Mouse (Mus musculus): Measurements from ENCODE around the gene 4930442H23Rik. TPM values are rescaled to one million over a fixed set of nuclear protein-coding genes. Genes with fewer than 3 reads are reported as not detected.
A peak's percentile ranks its signal among the peaks of the same experiment; 100 is the strongest.

The 4930442H23Rik gene
- polyA plus RNA-seq, 1 experiment from 2014 or later: not detected

DNA sequence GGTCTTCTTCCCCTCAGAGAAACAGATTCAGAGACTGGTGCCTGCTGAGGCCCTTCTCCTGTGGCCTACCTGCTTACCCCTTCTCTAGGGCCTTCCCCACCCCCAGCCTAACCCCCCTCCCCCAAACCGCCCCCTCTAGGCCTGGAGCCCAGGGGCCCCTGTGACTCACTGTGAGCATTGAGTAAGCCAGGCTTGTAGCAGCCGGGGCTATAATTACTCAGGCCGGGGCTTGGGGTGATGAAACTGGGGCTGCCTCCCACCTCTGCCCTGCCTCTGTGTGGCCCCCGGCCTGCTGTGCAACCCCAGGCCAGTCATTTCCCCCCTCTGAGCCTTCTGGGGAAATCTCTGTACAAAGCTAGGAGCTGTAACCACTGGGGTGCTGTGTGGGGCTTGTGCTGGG lies 37.4 kb downstream of the 4930442H23Rik start:
- Histone ChIP-seq H3K36me3 (ENCODE audit: control insufficient read depth, insufficient read depth, low read length) (peaks cover 69% of the 10 kb centered on the region), H3K9ac (replicated peaks; ENCODE audit: low read length) (no peak overlapping the region), H3K27ac (replicated peaks; ENCODE audit: low read depth, low read length) (no peak overlapping the region), H3K4me2 (ENCODE audit: low read length) (no peak overlapping the region), H3K4me3 (replicated peaks; ENCODE audit: low read depth, low read length) (no peak overlapping the region), H3K27me3 (ENCODE audit: control insufficient read depth, insufficient read depth, low read length) (no peaks in the 10 kb centered on the region), H3K9me3 (ENCODE audit: control insufficient read depth, low read length) (no peaks in the 10 kb centered on the region), H3K4me1 (ENCODE audit: control insufficient read depth, insufficient read depth, low read length) (0 out of 2 replicates have a peak, but pooled peaks cover under 1% of the 10 kb centered on the region)
- DNase-seq: no peak
- ATAC-seq (ENCODE audit: low FRiP score, low TSS enrichment): no peak
- WGBS: 96% methylated on average over 4 of the region's 4 CpGs

DNA sequence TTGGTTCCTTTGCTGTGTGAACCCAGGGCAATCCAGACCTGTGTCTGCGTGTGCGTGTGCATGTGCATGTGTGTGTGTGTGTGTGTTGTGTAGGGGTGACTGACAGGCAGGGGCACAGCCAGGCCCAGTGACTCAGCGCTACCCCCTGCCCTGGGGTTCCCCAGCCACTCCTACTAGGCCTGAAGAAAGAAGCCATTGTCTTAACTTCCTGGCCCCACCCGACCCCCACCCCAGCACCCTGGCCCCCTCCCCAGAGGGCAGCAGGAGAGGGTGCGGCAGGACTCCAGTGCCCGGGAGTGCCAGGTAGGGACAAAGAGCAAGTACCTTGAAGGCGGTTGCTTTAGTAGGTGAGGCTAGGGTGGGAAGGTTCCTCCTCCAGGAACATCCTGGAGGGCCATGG lies 37.9 kb downstream of the 4930442H23Rik start:
- Histone ChIP-seq H3K27me3 (ENCODE audit: control insufficient read depth, insufficient read depth, low read length) (no peaks in the 10 kb centered on the region), H3K9ac (replicated peaks; ENCODE audit: low read length) (no peak overlapping the region), H3K36me3 (ENCODE audit: control insufficient read depth, insufficient read depth, low read length) (peaks cover 68% of the 10 kb centered on the region), H3K9me3 (ENCODE audit: control insufficient read depth, low read length) (no peaks in the 10 kb centered on the region), H3K4me2 (ENCODE audit: low read length) (no peak overlapping the region), H3K4me1 (ENCODE audit: control insufficient read depth, insufficient read depth, low read length) (peaks cover 3% of the 10 kb centered on the region; the same call in 1 of the 2 replicates), H3K4me3 (replicated peaks; ENCODE audit: low read depth, low read length) (no peak overlapping the region), H3K27ac (replicated peaks; ENCODE audit: low read depth, low read length) (no peak overlapping the region)
- no peak for DNase-seq
- WGBS: 90% methylated on average over 7 of the region's 7 CpGs
- ATAC-seq (ENCODE audit: low FRiP score, low TSS enrichment): no peak

DNA sequence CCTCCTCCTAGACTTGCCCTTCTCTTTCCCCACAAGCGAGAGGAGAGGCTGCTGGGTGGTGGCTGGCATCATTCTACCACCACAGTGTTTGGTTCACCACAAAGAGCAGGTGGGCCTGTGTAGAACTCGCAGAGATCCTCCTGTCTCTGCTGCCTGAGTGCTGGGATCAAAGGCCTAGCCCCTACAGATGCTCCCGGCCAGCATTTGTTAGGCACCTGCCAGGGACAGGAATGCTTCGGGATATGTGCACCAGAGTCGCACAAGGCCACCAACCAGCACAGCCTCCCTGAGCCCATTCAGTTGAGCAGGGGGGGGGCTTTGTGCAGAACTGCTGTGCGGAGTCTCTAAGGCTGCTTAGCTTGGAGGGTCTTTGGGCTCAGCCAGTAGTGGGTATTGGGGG lies 38.3 kb downstream of the 4930442H23Rik start:
- peaks cover 8% of the 10 kb centered on the region; the same call in 1 of the 2 replicates for H3K4me1 ChIP-seq (ENCODE audit: control insufficient read depth, insufficient read depth, low read length)
- DNase-seq (no peak), ATAC-seq (ENCODE audit: low FRiP score, low TSS enrichment) (no peak)
- no peak overlapping the region for H3K27ac ChIP-seq (replicated peaks; ENCODE audit: low read depth, low read length)
- no peaks in the 10 kb centered on the region for H3K9me3 ChIP-seq (ENCODE audit: control insufficient read depth, low read length)
- H3K36me3 ChIP-seq (ENCODE audit: control insufficient read depth, insufficient read depth, low read length): peaks cover 65% of the 10 kb centered on the region
- WGBS: 95% methylated on average over 6 of the region's 6 CpGs
- no peak overlapping the region for H3K9ac ChIP-seq (replicated peaks; ENCODE audit: low read length)
- H3K27me3 ChIP-seq (ENCODE audit: control insufficient read depth, insufficient read depth, low read length): no peaks in the 10 kb centered on the region
- no peak overlapping the region for H3K4me2 ChIP-seq (ENCODE audit: low read length)
- H3K4me3 ChIP-seq (replicated peaks; ENCODE audit: low read depth, low read length): no peak overlapping the region

DNA sequence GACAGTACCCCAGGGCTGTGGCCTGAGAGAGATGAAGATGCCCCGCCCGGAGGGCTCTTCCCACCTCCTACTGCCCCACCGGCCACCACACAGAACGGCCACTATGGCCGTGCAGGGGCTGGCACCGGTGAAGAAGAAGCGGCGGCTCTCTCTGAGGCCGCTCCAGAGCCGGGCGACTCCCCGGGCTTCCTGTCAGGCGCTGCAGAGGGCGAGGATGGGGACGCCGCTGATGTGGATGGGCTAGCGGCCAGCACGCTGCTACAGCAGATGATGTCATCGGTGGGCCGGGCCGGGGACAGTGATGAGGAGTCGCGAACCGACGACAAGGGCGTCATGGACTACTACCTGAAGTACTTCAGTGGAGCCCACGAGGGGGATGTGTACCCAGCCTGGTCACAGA lies 39.0 kb downstream of the 4930442H23Rik start:
- H3K36me3 ChIP-seq (ENCODE audit: control insufficient read depth, insufficient read depth, low read length): peaks cover 59% of the 10 kb centered on the region
- H3K27me3 ChIP-seq (ENCODE audit: control insufficient read depth, insufficient read depth, low read length): no peaks in the 10 kb centered on the region
- H3K4me1 ChIP-seq (ENCODE audit: control insufficient read depth, insufficient read depth, low read length): peaks cover 12% of the 10 kb centered on the region
- H3K9ac ChIP-seq (replicated peaks; ENCODE audit: low read length): no peak overlapping the region
- H3K27ac ChIP-seq (replicated peaks; ENCODE audit: low read depth, low read length): no peak overlapping the region
- H3K4me2 ChIP-seq (ENCODE audit: low read length): no peak overlapping the region
- H3K4me3 ChIP-seq (replicated peaks; ENCODE audit: low read depth, low read length): no peak overlapping the region
- WGBS: 98% methylated on average over 27 of the region's 27 CpGs
- DNase-seq (no peak), ATAC-seq (ENCODE audit: low FRiP score, low TSS enrichment) (no peak)
- H3K9me3 ChIP-seq (ENCODE audit: control insufficient read depth, low read length): no peaks in the 10 kb centered on the region

DNA sequence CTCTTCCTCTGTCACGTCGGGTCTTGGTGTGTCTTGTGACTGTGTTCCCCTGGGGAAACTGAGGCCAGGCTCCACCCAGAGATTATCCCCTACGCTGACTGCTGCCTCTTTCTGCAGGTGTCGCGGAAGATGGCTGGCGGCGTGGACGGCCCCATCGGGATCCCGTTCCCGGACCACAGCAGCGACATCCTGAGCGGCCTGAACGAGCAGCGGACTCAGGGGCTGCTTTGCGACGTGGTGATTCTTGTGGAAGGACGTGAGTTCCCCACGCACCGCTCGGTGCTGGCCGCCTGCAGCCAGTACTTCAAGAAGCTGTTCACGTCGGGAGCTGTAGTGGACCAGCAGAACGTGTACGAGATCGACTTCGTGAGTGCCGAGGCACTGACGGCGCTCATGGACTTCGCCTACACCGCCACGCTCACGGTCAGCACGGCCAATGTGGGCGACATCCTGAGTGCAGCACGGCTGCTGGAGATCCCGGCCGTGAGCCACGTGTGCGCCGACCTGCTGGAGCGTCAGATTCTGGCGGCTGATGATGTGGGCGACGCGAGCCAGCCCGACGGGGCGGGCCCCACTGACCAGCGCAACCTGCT lies 39.7 kb downstream of the 4930442H23Rik start:
- no peak for DNase-seq
- Histone ChIP-seq H3K4me1 (ENCODE audit: control insufficient read depth, insufficient read depth, low read length) (peaks cover 18% of the 10 kb centered on the region), H3K36me3 (ENCODE audit: control insufficient read depth, insufficient read depth, low read length) (peaks cover 54% of the 10 kb centered on the region), H3K9me3 (ENCODE audit: control insufficient read depth, low read length) (no peaks in the 10 kb centered on the region), H3K9ac (replicated peaks; ENCODE audit: low read length) (no peak overlapping the region), H3K27ac (replicated peaks; ENCODE audit: low read depth, low read length) (no peak overlapping the region), H3K4me2 (ENCODE audit: low read length) (no peak overlapping the region), H3K4me3 (replicated peaks; ENCODE audit: low read depth, low read length) (no peak overlapping the region), H3K27me3 (ENCODE audit: control insufficient read depth, insufficient read depth, low read length) (no peaks in the 10 kb centered on the region)
- ATAC-seq (ENCODE audit: low FRiP score, low TSS enrichment): no peak
- 96% methylated on average over 52 of the region's 52 CpGs for WGBS

DNA sequence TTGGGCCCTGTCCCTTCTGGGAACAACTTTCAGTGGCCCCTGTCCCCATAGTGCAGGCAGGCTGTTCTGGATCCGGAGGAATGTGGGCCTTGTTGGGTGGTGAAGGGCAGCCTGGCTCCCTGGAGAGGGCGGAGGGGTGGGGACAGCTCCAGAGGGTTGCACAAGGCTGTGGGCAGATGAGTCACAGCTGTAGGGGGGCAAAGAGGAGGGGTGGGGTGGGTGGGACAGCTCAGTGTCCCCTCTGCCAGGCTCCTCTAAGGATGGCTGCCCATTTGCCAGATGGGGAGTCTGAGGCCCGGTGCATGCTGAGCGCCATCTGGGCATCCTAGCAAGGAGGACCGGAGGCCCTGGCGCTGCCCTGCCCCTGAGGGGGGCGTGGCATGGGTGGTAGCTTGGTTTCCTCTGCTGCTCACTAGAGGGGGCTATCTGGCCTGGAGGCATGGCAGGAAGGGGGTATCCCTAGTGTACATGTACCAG lies 40.5 kb downstream of the 4930442H23Rik start:
- no peak overlapping the region for H3K9ac ChIP-seq (replicated peaks; ENCODE audit: low read length)
- peaks cover 25% of the 10 kb centered on the region for H3K4me1 ChIP-seq (ENCODE audit: control insufficient read depth, insufficient read depth, low read length)
- H3K36me3 ChIP-seq (ENCODE audit: control insufficient read depth, insufficient read depth, low read length): peaks cover 47% of the 10 kb centered on the region
- H3K27ac ChIP-seq (replicated peaks; ENCODE audit: low read depth, low read length): peak overlapping the region; percentile 32; the same call in 1 of the 2 replicates
- DNase-seq: no peak
- 95% methylated on average over 7 of the region's 7 CpGs for WGBS
- ATAC-seq (ENCODE audit: low FRiP score, low TSS enrichment): no peak
- no peak overlapping the region for H3K4me3 ChIP-seq (replicated peaks; ENCODE audit: low read depth, low read length)
- H3K4me2 ChIP-seq (ENCODE audit: low read length): no peak overlapping the region
- no peaks in the 10 kb centered on the region for H3K9me3 ChIP-seq (ENCODE audit: control insufficient read depth, low read length)
- H3K27me3 ChIP-seq (ENCODE audit: control insufficient read depth, insufficient read depth, low read length): no peaks in the 10 kb centered on the region

DNA sequence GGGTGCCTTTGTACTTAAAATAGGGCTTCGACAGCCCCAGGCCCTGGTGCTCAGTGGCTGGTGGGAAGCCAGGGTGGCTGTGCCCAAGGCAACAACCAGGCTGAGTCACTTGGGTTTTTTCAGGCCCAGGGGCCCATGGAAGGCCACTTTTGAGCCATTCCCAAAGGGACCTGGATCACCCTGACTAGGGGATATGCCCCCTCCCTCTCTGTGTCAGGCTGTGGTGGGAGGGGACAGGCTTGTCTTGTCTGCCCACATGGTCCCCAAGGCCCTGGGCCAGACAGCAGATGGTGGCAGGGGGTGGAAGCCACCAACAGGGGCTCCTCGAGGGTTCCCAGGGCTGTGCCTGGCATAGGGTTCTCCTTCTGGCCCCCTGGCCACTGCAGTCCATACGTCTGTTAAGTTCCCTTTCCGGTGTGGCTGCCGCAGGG lies 41.1 kb downstream of the 4930442H23Rik start:
- Histone ChIP-seq H3K4me2 (ENCODE audit: low read length) (no peak overlapping the region), H3K4me3 (replicated peaks; ENCODE audit: low read depth, low read length) (no peak overlapping the region), H3K9ac (replicated peaks; ENCODE audit: low read length) (peak overlapping the region; percentile 9; the same call in 1 of the 2 replicates), H3K36me3 (ENCODE audit: control insufficient read depth, insufficient read depth, low read length) (peaks cover 41% of the 10 kb centered on the region), H3K4me1 (ENCODE audit: control insufficient read depth, insufficient read depth, low read length) (peaks cover 26% of the 10 kb centered on the region), H3K27me3 (ENCODE audit: control insufficient read depth, insufficient read depth, low read length) (no peaks in the 10 kb centered on the region), H3K9me3 (ENCODE audit: control insufficient read depth, low read length) (no peaks in the 10 kb centered on the region), H3K27ac (replicated peaks; ENCODE audit: low read depth, low read length) (0 out of 2 replicates have a peak overlapping the region, but pooled peaks have one; percentile 3)
- 56% methylated on average over 5 of the region's 5 CpGs for WGBS
- ATAC-seq (ENCODE audit: low FRiP score, low TSS enrichment): no peak
- DNase-seq: no peak

DNA sequence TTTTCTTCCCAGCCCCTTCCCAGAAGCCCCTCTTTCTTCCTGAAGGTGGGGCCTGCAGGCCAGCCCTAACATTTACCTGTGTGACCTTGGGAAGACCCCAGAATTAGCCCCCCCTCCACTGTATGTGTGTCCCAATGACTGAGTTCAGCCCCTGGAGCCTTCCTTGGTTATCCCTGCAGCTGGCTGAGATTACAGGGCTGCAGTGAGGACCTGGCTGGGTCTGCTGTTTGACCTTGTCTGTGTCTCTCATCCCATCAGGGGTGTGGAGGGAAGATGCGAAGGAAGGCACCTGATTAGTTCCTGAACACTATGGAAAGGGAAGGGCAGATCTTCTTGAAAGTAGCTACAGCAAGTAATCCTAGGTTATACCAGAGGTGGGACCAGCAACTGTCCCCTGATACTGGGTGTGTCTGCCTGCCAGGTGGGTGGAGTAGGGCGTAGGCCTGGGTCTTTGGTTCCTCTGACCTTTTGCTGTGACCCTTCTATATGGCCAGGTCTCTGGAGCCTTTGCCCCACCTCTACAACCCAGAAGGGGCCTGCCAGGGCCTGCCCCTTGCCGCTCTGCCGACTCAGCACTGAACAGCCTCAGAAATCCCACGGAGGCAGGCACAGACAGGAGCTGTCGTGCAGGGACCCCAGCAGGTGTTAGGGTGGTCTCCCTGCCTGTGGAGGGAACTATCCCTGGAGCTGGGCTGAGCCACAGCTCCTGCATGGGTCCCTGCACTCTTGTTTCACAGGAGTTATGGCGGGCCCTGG lies 42.0 kb downstream of the 4930442H23Rik start:
- Histone ChIP-seq H3K4me1 (ENCODE audit: control insufficient read depth, insufficient read depth, low read length) (peaks cover 26% of the 10 kb centered on the region), H3K9ac (replicated peaks; ENCODE audit: low read length) (0 out of 2 replicates have a peak overlapping the region, but pooled peaks have one; percentile 6), H3K4me3 (replicated peaks; ENCODE audit: low read depth, low read length) (no peak overlapping the region), H3K27me3 (ENCODE audit: control insufficient read depth, insufficient read depth, low read length) (no peaks in the 10 kb centered on the region), H3K4me2 (ENCODE audit: low read length) (no peak overlapping the region), H3K36me3 (ENCODE audit: control insufficient read depth, insufficient read depth, low read length) (peaks cover 33% of the 10 kb centered on the region), H3K9me3 (ENCODE audit: control insufficient read depth, low read length) (no peaks in the 10 kb centered on the region), H3K27ac (replicated peaks; ENCODE audit: low read depth, low read length) (no peak overlapping the region)
- WGBS: 75% methylated on average over 7 of the region's 7 CpGs
- DNase-seq (no peak), ATAC-seq (ENCODE audit: low FRiP score, low TSS enrichment) (no peak)
